Mouse (Mus musculus): Measurements from ENCODE around the gene Dbil5.
"Not testable (repeated sequence)": the region's sequence is repeated elsewhere in the genome, so short reads cannot be mapped to it uniquely, and the experiment has no call there.

Dbil5 gene

GRCm38 (mm10) chr11:76217390-76217800, at the start of gene Dbil5, which contains the start of gene Gemin4:
Dbil5 (plus strand) TSS chr11:76217608.
Gemin4 (minus strand) TSS chr11:76217664.
- in situ Hi-C loops (cut with MboI): no loop called here

- in situ Hi-C loops (cut with MboI): loop anchor here (10.0 kb wide), 1 partner anchor 244 kb away; no protein-coding TSS in a partner anchor
Measured at GRCm38 (mm10) chr11:76168976-76169375, 48.4 kb upstream of the Dbil5 start.

GRCm38 (mm10) chr11:76170207-76170606, 47.2 kb upstream of the Dbil5 start:
- in situ Hi-C loops (cut with MboI): loop anchor here (10.0 kb wide), 1 partner anchor 395 kb away; no protein-coding TSS in a partner anchor

GRCm38 (mm10) chr11:76178726-76179494, 38.5 kb upstream of the Dbil5 start:
- in situ Hi-C loops (cut with MboI): loop anchor here (10.0 kb wide), 1 partner anchor 404 kb away; no protein-coding TSS in a partner anchor

- in situ Hi-C loops (cut with MboI): loop anchor here (10.0 kb wide), 1 partner anchor 405 kb away; no protein-coding TSS in a partner anchor
Measured at GRCm38 (mm10) chr11:76179495-76180145, 37.8 kb upstream of the Dbil5 start, which contains the start of the genes Vps53 and Fam57a. Vps53 (minus strand) TSS chr11:76179647. Fam57a (plus strand) TSS chr11:76179671.

GRCm38 (mm10) chr11:76180146-76180540, 37.3 kb upstream of the Dbil5 start:
- in situ Hi-C loops (cut with MboI): no loop called here

- in situ Hi-C loops (cut with MboI): no loop called here
Measured at GRCm38 (mm10) chr11:76183745-76184144, 33.7 kb upstream of the Dbil5 start.

GRCm38 (mm10) chr11:76186908-76187307, 30.5 kb upstream of the Dbil5 start:
- in situ Hi-C loops (cut with MboI): no loop called here

GRCm38 (mm10) chr11:76196275-76196976, 21.0 kb upstream of the Dbil5 start:
- in situ Hi-C loops (cut with MboI): no loop called here

- in situ Hi-C loops (cut with MboI): no loop called here
Measured at GRCm38 (mm10) chr11:76196977-76197469, 20.4 kb upstream of the Dbil5 start.

GRCm38 (mm10) chr11:76201761-76202674, 15.4 kb upstream of the Dbil5 start:
- in situ Hi-C loops (cut with MboI): no loop called here

GRCm38 (mm10) chr11:76206793-76207192, 10.6 kb upstream of the Dbil5 start:
- in situ Hi-C loops (cut with MboI): no loop called here

GRCm38 (mm10) chr11:76210228-76210985, 7.0 kb upstream of the Dbil5 start:
- in situ Hi-C loops (cut with MboI): no loop called here

- in situ Hi-C loops (cut with MboI): not testable (repeated sequence)
Measured at GRCm38 (mm10) chr11:76211595-76211994, 5.8 kb upstream of the Dbil5 start.

GRCm38 (mm10) chr11:76213841-76214240, 3.6 kb upstream of the Dbil5 start:
- in situ Hi-C loops (cut with MboI): no loop called here

GRCm38 (mm10) chr11:76215011-76215410, 2.4 kb upstream of the Dbil5 start:
- in situ Hi-C loops (cut with MboI): no loop called here

- in situ Hi-C loops (cut with MboI): no loop called here
Measured at GRCm38 (mm10) chr11:76216049-76216540, 1.3 kb upstream of the Dbil5 start.

GRCm38 (mm10) chr11:76216681-76217389, 573 bp upstream of the Dbil5 start:
- in situ Hi-C loops (cut with MboI): no loop called here

- in situ Hi-C loops (cut with MboI): no loop called here
Measured at GRCm38 (mm10) chr11:76224631-76225030, 7.2 kb downstream of the Dbil5 start.
